Mouse (Mus musculus): ENCODE measurements around the gene Zfp598. TPM values are rescaled to one million over a fixed set of nuclear protein-coding genes. Genes with fewer than 3 reads are reported as not detected.
A peak's percentile ranks its signal among the peaks of the same experiment; 100 is the strongest.
"Not testable (repeated sequence)": the region's sequence is repeated elsewhere in the genome, so short reads cannot be mapped to it uniquely, and the experiment has no call there.

Zfp598 gene
- polyA plus RNA-seq, 3 experiments from 2014 or later = 4.1 to 5.8 (median 5.4) TPM

- no peak for ATAC-seq
These were observed 22.0 kb upstream of the Zfp598 start for GRCm38 (mm10) chr17:24647493-24647892.

- no peak for ATAC-seq
These were observed 20.6 kb upstream of the Zfp598 start for GRCm38 (mm10) chr17:24648731-24649377.

GRCm38 (mm10) chr17:24649581-24650069 is 19.9 kb upstream of the Zfp598 start:
- ATAC-seq = no peak

- ATAC-seq = no peak
These were observed 19.3 kb upstream of the Zfp598 start, which contains the start of gene Slc9a3r2 for GRCm38 (mm10) chr17:24650070-24650616. Gene Slc9a3r2 (minus strand): TSS chr17:24650327.

- no peak for ATAC-seq
These were observed 18.7 kb upstream of the Zfp598 start for GRCm38 (mm10) chr17:24650766-24651165.

GRCm38 (mm10) chr17:24651835-24652234 is 17.7 kb upstream of the Zfp598 start:
- no peak for ATAC-seq

GRCm38 (mm10) chr17:24653967-24654710 is 15.3 kb upstream of the Zfp598 start:
- ATAC-seq = no peak

- no peak for ATAC-seq
These were observed 14.5 kb upstream of the Zfp598 start for GRCm38 (mm10) chr17:24654969-24655368.

GRCm38 (mm10) chr17:24658017-24658758 is 11.3 kb upstream of the Zfp598 start, which contains the start of gene Npw:
Gene Npw (minus strand): TSS chr17:24658457.
- ATAC-seq = no peak

GRCm38 (mm10) chr17:24667011-24667410 is 2.5 kb upstream of the Zfp598 start:
- not testable (repeated sequence) for ATAC-seq

- peak; percentile 33 for ATAC-seq
These were observed 2.1 kb upstream of the Zfp598 start for GRCm38 (mm10) chr17:24667416-24667815.

- not testable (repeated sequence) for ATAC-seq
These were observed 308 bp upstream of the Zfp598 start for GRCm38 (mm10) chr17:24669214-24669544.

- no peak for ATAC-seq
These were observed 858 bp downstream of the Zfp598 start for GRCm38 (mm10) chr17:24670246-24670844.

GRCm38 (mm10) chr17:24671346-24671745 is 1.9 kb downstream of the Zfp598 start:
- ATAC-seq = no peak

- no peak for ATAC-seq
These were observed 2.7 kb downstream of the Zfp598 start for GRCm38 (mm10) chr17:24672141-24672540.

GRCm38 (mm10) chr17:24674277-24674676 is 4.8 kb downstream of the Zfp598 start:
- no peak for ATAC-seq

- peak; percentile 91 for ATAC-seq
These were observed 6.7 kb downstream of the Zfp598 start for GRCm38 (mm10) chr17:24676187-24676586.

- ATAC-seq = no peak
These were observed 7.4 kb downstream of the Zfp598 start for GRCm38 (mm10) chr17:24676877-24677276.

GRCm38 (mm10) chr17:24677500-24678080 is 8.1 kb downstream of the Zfp598 start:
- ATAC-seq = no peak

- peak; percentile 41 for ATAC-seq
These were observed 17.0 kb downstream of the Zfp598 start for GRCm38 (mm10) chr17:24686514-24686913.

- ATAC-seq = peak; percentile 75
These were observed 17.7 kb downstream of the Zfp598 start for GRCm38 (mm10) chr17:24687146-24687595.

- ATAC-seq = no peak
These were observed 18.1 kb downstream of the Zfp598 start for GRCm38 (mm10) chr17:24687599-24687998.
